Mouse (Mus musculus) A20 (cell line): ENCODE measurements at regions not wholly inside any gene's neighbourhood (a gene's known extent, or its start where the extent isn't known, plus 50 kb on each side); places are given as distances from the start of the nearest gene placed in this dataset.
"Not testable (repeated sequence)": the region's sequence is repeated elsewhere in the genome, so short reads cannot be mapped to it uniquely, and the experiment has no call there.

Source experiments
- DNase-seq: peaks from one replicate; pipeline ENCODE4 v3.0.0-alpha.2; 2011; ENCODE audit warnings: low read depth, low spot score

- DNase-seq: no peak
Measured at GRCm38 (mm10) chr12:47164031-47164717, 345.4 kb upstream of the Nova1 start.

GRCm38 (mm10) chr12:47163171-47163570 is 344.4 kb upstream of the Nova1 start:
- DNase-seq: no peak

GRCm38 (mm10) chr12:47162624-47163151 is 344.0 kb upstream of the Nova1 start:
- peak; percentile 36 for DNase-seq

DNA sequence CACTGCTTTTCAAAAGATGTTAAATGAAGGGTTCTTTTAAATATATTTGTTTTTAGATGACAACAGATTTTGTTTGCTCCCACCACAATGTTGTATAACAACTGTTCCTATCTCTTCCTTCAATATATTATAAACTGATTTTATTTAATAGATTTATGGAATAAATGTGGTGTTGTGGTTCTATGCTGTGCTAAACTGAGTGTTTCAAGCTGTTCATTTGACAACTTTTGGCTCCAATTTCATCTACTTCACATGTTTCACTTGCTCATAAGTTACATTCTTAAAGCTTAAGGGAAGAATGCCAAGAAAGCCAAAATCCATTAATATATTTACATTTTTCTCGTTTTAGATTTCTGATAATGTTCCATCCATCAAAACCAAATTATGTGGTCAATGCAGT is 341.9 kb upstream of the Nova1 start:
- no peak for DNase-seq

DNA sequence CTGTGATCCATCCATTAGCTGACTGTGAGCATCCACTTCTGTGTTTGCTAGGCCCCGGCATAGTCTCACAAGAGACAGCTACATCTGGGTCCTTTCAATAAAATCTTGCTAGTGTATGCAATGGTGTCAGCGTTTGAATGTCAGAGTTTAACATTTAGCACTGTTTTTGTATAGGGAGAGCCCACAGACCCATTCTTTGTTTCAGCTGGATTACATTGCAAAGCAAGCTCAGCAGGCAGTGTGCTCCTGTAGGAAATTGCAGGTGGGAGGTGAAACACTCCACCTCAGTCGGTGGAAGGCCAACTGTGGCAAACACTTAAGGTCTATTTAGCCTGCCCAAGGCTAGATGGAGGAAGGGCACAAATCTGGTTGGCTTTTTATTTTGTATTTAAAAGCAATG is 337.2 kb upstream of the Nova1 start:
- not testable (repeated sequence) for DNase-seq

DNA sequence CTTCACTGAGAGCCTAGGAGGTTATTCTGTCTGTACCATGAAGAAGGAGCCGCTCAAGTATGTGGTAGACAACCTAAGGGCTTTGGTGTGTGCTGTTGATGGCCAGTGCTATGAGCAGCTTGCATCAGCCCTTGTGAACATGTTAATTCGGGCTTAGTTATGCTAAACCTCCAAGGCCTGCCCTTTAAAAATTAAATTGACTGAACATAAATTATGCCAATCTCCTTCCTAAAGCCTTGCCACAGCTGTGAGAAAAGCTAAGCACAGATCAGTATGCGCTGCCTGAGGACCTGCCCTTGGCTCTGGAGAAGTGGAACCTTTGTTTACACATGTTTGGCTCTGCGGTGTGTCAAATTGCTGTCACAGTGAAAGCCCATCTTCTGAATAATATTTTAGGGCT is 321.9 kb upstream of the Nova1 start:
- DNase-seq: no peak

DNA sequence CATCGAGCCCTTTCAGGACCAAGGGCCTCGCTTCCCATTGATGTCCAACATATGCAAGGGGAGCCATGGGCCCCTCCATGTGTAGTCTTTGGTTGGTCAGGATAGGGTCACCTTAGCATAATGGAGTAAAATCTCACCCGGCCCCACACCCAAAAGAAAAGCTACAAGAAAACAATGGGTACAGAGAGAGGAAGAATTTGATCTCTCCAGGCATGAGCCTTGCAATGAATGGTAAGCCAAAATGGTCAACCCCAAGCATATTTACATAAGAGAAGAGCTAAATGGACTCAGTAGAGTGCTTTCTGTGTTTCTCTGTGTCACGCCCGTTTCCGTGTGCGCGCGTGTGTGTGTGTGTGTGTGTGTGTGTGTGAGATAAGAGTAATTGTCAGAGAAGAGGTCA is 311.1 kb upstream of the Nova1 start:
- DNase-seq: no peak

DNA sequence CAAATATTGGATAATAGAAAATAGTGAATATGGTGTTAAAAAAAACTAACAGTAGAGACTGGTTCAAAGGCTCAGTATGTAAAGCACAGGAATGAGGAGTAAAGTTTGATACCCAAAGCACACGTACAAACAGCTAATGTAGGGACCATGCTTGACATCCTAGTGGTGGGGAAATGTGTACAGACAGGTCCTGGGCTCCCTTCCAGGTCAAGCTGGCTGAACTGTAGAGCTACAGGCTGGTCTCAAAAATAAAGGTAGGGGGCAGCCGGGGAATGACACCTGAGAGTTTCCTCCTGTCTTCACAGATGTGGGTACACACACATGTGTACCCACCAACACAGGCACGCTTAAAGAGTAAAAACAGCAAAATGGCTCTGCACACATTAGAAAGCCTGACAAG is 309.9 kb upstream of the Nova1 start:
- DNase-seq: no peak

GRCm38 (mm10) chr12:47121426-47121825 is 302.7 kb upstream of the Nova1 start:
- DNase-seq: no peak

GRCm38 (mm10) chr12:47117504-47117903 is 298.8 kb upstream of the Nova1 start:
- DNase-seq: no peak

GRCm38 (mm10) chr12:47089234-47089633 is 270.5 kb upstream of the Nova1 start:
- DNase-seq: no peak

DNA sequence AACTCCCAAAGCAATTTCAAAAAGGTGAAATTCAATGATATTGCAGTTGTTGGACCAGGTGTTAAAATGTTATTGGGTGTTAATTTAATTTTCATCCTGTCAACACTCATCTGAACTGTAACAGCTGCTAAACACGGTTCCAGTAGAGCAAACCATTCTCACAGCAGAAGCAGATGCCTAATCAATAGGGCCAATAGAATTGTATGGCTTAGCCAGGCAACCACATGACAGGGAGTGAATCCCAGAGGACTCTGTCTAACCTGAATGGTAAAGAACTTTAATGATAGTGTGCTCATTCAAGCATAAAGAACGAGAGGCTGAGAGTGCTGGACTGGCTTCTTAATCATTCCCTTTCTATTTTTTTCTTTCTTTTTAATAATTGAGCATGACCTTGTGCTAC is 256.2 kb upstream of the Nova1 start:
- DNase-seq: no peak

DNA sequence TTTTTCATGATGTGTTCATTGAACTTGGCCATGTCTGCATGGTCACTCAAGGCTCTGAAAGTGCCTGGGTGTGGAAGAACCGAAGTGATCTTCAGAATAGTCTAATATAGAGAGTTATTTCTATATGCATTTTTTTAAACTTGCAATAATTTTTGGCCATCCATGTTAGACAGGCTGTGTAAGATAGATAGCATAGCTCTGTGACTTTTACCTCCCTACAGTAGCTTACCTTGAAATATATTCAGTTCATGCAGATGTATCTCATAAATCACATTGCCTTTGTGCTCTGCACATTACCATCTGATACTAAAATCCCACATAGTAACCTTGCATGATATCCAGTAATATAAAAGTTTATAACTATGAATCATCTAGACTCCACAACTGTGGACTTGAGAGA is 233.7 kb upstream of the Nova1 start:
- DNase-seq: no peak

DNA sequence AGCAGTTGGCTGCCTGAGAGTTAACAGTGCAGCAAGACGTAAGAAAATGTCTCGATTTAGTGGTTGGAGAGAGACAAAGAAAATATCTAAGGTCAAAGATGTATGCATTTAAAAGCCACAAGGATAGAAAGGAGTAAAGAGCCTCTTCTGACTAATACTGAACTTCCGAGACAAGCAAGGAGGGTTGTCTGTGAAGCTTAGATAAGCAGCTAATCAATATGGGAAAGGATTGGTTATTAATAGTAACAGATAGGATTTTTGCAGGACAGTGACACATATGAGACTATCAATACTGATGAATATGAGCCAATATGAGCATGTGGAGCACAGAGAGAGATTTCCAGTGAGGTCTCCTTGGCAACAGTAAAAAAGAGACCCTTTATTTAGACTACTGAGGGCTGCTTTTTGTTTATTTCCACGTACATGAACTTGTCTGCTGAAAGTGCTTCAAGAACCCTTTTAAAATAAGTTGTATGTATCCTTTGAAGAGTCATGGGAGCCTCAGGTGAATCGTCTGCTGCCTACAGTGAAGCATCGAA is 202.2 kb upstream of the Nova1 start:
- DNase-seq: no peak

DNA sequence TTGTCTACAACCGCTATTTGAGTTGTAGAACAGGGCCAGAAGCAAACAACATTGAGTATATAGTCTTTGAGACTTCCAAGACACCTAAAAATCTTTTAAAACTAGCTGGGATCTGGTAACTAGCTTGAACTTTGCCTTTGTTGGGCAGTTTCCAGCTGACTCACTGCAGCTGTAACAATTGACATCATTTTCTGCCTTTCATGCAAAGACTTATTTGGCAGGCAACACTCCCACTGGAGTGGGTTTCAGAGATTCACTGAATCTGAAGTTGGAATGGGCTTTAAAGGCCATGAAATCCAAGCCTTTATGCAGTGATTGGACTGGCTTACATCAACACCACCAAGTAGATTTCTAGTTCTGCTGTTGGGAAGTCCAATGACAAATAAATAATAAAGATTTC is 173.6 kb upstream of the Nova1 start:
- DNase-seq: no peak

DNA sequence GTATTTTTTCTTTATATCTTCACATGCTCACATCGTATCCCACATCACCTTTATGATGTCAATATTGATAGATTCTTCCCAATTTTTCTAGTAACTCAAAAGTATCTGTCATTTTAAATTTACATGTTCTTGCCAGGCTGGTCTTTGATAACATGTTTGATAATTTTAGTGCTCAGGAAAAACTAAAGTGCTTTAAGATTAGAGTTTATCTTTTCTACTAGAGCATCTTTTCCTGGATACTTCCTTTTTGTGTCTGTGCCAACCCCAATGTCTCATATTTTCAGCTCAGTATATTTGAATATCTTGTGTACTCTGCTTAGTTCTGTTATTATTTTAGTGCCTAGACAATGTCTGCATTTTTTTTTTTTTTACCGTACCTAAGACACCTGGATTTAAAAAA is 170.2 kb upstream of the Nova1 start:
- no peak for DNase-seq

DNA sequence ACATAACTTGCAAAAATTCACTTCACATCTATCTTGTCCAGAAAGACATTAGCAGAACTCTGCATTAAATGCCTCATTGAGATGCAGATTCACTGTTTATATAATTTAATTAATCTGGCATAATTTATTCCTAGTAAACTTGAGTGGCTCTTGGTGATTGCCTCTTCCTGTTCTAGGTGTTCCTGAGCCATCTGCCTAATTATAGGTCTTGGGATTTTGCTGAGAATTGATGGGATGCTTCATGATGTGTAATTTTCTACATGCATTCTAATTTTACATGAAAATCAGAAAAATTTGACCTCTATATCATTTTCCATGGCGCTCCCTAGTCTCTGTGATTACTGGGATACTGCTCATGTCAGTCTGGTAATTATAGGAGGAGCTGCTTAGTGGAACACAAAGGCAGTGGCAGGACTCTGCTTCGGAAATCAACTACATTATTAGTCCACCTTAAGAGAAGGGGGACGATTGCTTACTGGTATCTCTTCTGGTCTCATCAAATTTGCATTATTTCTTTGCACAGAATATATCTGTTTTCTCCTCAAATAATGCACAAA is 131.6 kb upstream of the Nova1 start:
- no peak for DNase-seq

- no peak for DNase-seq
Measured at GRCm38 (mm10) chr12:46945707-46946106, 127.0 kb upstream of the Nova1 start.

DNA sequence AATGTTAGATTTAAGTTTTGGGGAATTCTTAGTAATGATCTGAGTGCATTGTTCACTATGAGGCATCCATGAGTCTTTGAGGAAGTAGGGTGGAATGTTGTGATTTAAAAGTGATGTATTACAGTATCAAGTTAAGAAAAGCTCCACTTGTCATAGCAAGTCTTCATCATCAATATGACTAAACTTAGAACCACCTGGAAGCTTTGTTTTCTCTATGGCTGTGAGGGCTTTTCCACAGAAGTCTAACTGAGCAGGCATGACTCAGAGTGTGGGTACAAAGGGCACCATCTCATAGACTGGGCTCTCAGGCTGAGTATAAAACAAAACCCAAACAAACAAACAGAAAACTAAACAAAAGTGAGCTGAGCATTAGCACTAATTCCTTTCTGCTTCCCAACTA is 112.4 kb upstream of the Nova1 start:
- no peak for DNase-seq

DNA sequence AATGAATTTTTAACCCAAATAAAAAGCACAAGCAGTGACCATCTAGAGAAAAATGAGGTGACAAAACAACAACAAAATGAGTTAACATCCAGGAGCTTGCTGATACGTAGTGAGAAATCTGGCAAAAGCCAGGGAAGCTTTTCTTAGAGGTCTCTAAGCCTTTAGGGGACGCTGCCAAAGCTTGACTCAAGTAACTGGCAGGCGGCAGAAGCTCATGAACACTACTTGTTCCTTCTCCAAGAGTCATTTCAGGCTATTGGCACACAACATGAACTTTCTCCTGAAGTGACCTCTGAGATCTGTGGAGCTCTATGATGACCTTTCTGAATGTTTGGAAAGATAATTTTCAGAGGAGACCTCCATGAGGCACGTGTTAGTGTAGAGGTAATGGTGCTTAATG is 98.6 kb upstream of the Nova1 start:
- DNase-seq: no peak

DNA sequence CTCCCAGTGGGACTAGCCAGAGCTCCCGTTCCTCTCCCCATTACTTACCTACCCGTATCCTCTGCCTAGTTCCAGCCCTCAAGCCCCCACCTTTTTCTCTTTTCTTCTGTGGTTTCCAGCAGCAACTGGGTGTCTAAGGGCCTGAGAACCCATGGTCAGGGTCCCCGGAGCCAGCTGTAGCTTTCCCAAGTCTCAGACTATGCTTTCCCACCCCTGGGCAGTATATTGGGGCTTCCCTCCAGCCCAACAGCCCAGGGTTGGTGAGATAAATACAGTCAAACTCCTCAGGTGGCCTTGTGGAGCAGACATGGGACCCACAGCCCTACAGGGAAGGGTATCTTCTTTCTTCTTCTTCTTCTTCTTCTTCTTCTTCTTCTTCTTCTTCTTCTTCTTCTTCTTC is 59.4 kb upstream of the Nova1 start:
- DNase-seq: no peak

- DNase-seq: no peak
Measured at GRCm38 (mm10) chr12:46870130-46870529, 51.4 kb upstream of the Nova1 start.
